Mouse (Mus musculus) frontal cortex, postnatal 36 days (tissue): ENCODE measurements around the gene Gm8122.
A peak's percentile ranks its signal among the peaks of the same experiment; 100 is the strongest.
"Not testable (repeated sequence)": the region's sequence is repeated elsewhere in the genome, so short reads cannot be mapped to it uniquely, and the experiment has no call there.

Source experiments
- DNase-seq, 2 experiments: peaks; one replicate each; pipeline ENCODE4 v3.0.0; 2022; ENCODE audit warnings: low spot score in 2 of 2

Gene Gm8122

DNA sequence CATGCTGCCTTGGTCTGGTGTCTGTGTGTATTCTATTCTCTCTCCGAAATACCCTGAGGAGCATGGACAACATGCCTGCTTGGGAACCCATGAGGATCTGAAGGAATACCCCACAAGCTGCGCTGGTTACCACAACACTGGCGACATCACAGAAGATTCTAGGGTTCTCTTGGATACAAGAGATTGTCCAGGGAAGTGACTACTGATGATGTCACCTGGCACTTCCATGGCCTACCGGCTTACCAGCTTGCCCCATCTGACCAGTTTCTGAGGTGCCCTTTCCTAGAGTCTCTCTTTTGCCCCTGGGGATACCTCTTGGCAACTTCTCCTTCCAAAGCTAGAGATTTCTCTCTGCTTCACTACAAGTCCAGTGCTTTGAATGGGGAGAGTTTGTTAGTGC, at the start of gene Gm8122:
TSS of gene Gm8122 (minus strand) at position 101 of the 400 bp plus-strand sequence.
- DNase-seq, result not testable (repeated sequence)

DNA sequence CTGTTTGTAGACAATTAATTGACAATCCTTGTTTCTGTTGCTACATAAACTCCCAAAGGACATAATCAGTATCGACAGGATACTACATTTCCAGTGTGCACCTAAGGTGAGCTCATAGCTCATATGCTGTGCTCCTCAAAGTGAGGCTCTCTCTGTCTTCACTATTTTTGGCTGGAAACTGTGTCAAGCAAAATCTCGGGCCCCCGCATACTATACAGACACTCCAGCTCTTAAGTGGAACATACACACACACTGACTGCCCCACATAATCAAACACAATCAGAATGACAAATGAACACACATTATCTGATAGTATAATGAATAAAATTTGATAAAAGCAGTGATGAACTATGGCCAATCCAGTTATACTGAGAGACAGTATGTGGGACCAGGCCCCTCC, 43.6 kb upstream of the Gm8122 start:
- peak; percentile 68 to 84 for DNase-seq

DNA sequence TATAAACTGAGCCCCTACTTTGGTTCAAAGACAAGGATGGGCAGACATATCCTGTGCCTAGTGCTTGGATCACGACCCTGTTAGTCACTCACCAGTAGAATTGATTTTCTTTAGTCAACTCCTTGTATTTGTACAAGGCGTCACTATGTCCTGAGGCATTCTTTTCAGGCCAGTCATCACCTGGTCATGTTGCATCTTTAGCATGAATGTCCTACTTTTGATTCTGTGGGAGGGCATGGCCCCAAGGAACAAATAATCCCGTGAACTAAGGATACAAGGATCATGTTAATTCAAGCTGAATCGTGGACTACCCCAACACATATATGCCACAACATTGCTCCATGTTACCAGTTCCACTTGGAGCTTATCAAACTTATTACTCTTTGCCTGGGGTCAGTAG, 43.0 kb upstream of the Gm8122 start:
- not testable (repeated sequence) for DNase-seq

DNA sequence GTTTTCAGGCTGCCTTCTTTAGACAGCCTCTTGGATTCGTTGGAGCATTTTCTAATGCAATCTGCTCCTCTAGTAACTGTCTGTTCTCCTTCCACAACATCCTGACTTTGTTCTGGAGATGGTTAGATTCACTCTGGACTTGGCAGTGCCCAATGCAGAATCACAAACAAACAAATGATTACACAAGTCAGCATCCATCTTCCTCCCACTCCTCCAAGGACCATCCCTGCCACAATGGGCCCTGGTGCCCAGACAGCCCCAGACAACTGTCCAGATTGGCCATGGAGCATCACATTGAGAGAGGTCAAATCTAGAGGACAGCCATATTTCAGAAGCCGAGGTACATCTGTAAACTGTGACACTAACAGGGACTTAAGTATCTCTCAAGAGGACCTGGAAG, 42.4 kb upstream of the Gm8122 start:
- DNase-seq, result not testable (repeated sequence)

DNA sequence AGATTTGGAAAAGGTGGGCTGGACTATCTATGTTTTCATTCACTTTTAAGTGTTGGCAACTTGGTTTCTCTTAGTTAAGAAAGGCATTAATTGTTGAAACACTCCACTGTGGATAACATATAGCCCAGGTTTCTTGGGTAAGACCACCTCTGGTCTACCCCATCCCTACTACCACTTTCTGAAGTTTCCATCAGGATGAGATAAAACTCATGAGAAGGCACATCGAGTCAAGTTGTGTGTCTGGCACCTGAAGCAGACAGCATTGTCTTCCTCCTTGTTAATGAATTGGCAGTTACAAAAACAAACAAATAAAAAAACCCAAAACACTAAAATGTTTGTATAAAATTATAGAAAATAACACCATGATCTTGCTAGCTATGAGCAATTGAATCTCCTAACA, 40.6 kb upstream of the Gm8122 start:
- DNase-seq, result not testable (repeated sequence)

DNA sequence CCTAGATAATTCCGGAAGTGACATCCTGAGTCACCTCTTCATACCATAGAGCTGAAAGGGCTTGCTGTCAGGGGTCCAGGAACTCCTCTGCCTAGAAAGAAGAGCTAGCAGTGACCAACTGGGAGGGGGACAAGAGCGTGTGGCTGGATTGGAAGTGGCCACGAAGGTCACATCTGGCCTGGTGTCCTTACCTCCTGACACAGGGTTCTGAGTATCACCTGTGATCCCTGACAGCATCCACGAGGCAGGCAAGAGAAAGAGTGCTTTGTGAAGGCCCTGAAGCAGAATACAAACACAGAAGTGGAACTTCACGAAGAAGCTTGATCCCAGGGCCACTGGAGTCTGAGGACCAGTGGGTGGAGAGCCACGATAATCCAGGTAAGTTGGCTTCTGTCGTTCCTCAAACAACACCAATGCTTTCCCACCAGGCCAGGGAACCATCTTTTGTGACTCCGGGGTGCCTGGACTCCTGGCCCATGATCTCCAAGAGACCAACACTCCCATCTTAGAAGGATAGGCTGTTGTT, 39.9 kb upstream of the Gm8122 start, which contains the start of gene Gm9732:
TSS of gene Gm9732 (plus strand) at position 51 of the 526 bp plus-strand sequence.
- not testable (repeated sequence) for DNase-seq

DNA sequence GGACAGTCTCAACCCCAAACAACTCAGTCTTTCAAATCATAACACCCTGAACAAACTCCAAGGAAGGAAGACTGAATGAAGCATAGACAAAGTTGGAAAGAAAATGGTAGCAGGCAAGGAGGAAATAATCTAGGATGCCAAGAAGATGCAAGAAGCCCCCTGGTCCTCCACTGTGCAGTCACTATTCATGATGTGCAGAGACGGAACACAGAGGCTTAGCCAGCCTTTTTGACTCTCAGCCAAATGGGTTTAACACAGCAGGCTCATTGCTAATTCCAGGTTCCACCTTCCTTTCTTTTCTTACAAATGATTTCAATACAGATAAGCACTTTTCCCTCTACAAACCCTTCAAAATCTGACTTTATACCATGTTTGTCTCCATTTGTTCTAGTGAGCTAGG, 38.1 kb upstream of the Gm8122 start:
- not testable (repeated sequence) for DNase-seq

DNA sequence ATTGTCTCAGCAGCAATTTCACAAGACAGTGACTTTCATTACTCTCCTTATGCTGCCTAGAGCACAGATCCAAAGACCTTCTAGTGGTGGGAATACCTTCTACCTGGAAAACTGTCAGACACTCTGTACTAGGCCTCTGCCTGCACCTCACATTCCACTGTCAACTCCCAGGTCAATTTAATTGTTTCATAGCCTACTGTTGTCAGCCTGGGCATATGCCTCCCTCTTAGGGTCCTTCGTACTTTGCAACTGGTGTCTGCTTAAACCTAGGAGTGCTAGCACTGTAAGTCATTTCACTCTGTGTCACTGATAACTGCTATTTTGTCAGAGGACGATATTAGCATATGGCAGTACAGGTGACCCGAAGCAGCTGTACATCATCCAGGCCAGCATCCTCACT, 34.1 kb upstream of the Gm8122 start:
- not testable (repeated sequence) for DNase-seq

DNA sequence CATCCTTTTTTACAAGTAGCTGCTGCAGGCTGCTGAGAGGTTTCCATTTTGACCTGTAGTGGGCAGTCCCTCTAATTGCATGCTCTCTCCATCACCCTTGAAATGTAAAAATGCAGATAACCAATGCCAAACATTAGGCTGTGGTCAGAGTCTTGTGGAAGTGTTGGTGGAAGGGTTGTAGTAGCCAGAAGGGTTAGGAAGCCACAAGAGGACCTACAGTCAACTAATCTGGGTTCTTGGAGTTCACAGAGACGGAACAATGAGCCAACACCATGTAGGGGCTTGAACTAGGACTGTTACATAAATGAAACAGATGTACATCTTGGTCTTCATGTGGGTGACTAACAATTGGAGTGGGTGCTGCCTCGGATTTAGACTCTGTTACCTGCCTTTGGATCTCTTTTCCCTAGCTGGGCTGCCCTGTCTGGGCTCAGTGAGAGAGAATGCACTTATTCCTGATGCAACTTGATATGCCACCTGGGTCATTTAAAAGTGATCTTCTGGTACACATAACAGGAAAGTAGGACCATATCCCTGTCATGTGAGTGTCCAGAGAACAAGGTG, 33.5 kb upstream of the Gm8122 start:
- not testable (repeated sequence) for DNase-seq

DNA sequence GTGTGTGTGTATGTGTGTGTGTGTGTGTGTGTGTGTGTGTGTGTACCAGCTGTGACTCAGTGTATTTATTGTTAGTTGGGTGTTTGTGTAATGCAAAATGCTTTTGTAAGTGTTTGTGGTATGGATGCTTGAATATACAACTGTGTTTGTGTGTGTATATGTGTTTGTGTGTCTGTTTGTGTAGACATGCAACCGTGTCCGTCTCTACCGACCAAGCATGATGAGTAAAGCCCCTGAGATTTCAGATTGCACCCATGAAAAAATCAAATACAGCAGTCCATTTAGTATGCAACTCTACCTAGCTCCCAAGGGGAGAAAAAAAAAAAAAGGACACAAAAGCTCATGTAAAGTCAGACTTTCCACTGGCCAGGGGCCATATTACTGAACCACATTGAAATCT, 28.3 kb upstream of the Gm8122 start:
- not testable (repeated sequence) for DNase-seq

DNA sequence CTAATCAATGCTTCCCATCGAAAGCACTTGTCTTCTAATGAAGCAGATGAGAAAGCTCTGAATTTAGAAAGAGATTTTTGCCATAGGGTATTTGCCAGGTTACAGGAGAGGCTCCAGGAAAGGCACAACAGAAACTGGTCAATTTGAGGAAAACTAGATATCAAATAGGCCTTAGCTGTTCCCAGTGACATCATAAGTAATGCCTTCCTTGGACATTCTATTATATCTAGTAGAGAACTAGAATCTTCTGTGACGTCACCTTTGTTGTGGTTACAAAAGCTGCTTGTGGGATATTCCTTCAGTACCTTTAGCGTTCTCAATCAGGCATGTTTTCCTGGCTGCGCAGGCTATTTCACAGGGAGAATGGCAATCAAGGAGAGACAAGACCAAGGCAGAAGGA, 23.2 kb upstream of the Gm8122 start, which contains the start of gene Gm8126:
TSS of gene Gm8126 (plus strand) at position 301 of the 400 bp plus-strand sequence.
- DNase-seq, result not testable (repeated sequence)

DNA sequence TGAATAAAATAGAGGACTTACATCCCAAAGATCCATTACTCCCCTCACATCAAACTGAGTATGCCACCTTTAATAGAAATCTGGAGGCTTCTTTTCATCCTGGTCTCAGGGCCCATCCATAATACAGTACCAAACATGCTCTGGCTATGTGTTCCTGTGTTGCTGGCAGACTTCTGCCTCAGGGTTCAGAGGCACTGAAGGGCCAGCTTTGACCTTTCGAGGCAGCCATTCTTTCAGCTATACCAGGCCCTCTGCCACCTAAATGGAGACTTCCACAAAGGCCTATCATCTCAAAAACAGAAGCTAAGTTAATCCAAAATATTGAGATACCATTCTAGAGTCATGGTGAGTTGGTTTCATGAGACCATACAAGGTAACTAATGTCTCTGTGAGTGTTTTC, 21.4 kb upstream of the Gm8122 start:
- DNase-seq, result not testable (repeated sequence)

DNA sequence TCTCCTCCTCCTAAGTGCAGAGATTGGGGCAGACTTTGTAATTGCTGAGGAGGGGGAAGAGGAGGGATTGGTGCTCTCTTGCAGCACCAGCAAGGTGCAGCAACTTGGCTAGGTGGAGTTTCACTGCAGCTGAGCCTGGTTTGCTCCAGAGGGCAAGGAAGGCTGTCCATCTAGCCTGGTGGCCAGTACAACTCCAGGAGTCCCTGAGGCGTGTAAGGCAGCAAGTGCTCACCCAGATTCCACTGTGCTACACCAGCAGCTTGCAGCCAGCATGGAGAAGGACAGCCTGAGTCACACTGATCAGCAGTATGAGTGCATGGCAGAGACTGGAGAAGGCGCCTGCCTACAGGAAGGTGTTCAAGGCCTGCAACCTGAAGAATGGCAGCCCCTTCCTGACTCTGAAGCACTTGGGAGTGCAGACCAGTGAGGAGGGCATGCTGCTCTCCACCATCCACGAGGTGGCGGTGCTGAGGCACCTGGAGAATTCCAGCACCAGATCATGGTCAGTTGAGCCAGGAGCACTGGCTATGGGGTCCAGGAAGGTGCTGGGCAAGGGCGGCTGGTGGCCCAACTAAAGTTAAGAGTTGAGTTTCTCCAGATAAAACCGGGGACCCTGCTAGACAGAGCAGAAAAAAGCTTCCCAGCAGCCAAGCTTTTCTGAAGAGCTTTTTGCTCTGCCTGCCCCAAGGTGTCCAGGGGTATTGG, 15.6 kb upstream of the Gm8122 start:
- DNase-seq, result not testable (repeated sequence)

DNA sequence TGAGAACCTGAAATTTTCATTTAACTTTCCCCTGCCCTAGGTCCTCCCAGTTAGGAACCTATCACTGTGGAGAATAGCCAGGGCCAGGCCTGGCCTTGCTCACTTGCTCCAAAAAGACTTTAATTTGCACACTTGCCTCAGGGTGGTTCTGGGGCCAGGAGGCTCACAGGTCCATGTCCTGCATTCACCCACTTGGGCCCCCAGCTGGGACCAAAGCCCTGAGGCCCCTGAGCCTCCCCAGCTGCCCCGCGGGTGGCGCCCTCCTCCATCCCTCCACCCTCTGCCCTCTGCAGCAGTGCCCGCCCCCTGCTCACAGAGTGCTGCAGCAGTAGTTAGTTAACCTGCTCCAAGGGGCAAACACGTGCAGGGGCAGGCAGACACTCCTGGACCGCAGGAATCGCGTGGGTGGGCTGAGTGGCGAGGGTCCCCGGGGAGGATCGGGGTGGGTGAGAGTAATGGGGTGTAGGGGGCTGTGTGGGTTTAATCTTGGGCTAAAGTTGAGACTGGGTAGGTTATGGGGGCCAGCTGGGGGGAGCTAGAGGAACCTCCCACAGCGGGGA, 14.6 kb upstream of the Gm8122 start:
- DNase-seq, result not testable (repeated sequence)

DNA sequence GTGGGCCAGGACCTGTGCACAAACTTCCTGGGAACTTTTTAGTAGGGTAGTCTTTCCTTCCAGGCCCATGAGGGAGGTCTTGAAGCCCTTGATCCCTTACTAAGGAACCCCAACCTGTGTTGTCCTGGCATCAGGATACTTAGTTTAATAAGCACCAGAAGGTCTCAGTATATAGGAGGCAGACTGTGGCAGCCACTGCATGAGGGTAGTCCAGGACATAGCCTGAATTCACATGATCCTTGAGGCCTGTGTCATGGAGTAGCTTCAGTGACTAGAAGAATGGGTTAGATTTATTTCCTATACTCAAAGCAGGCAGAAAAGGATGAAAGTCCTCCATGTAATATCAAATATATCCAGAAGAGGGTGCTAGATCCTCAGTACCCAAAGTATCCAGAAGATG, 2.7 kb upstream of the Gm8122 start:
- DNase-seq, result peak; percentile 30 to 42
